Mouse (Mus musculus): Measurements from ENCODE around the gene Oprd1.
A peak's percentile ranks its signal among the peaks of the same experiment; 100 is the strongest.

Gene Oprd1

DNA sequence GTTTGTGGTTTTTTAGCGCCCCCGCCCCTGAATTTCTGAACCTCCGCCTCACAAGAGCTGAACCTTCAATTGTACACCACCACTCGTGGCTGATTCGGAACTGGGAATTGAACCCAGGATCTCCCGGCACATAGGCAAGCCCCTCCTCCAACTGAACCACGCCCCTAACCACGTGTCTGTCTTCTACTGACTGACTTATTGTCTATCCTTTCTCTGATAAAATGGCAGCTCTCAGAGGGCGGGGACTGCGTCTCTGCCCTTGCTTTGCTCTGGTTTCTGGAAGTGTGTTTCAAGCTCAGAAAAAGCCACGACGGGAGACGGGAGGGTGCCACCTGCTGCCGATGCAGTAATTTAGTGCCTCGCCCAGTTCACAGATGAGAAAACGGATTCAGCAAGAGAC, 10.4 kb downstream of the Oprd1 start:
- no peak for DNase-seq (ENCODE audit: low spot score in 2 of 2)

DNA sequence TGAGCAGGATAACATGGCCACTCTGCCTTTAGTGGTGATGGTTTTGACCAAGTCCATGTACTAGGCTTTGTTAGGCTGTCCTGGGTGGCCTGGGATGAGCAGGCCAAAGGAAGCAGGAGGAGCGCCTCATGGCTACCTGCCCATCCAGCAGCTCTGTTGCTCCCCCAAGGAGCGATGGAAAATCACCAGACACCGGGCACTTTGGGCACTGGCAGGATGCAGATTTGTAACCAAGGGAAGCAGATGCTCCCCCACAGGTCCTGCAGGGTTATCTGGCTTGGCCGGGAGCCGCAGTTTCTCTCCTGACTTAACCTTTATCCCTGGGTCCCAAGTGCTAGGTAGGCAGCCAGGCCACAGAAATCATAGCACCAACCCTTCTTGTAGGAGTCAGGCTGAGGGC, 10.9 kb downstream of the Oprd1 start:
- no peak for DNase-seq (ENCODE audit: low spot score in 2 of 2)

DNA sequence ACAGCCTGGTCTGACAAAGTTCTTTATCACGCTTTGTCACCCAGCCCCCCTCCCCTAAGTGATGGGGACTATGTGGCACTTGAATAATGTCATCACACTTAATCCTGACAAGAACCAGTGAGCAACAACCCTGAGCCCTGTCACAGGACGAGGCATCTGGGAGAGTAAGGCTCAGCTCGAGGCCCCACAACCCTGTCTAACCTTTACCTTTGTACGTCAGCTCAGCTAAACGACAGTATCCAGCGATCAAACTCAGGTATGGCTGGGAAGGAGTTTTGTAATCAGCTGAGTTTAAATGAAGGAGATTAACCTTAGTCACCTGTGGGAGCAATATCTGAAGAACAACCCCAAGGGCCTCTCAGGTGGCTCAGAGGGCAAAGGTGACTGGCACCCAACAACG, 12.0 kb downstream of the Oprd1 start:
- DNase-seq (ENCODE audit: low spot score in 2 of 2): no peak

DNA sequence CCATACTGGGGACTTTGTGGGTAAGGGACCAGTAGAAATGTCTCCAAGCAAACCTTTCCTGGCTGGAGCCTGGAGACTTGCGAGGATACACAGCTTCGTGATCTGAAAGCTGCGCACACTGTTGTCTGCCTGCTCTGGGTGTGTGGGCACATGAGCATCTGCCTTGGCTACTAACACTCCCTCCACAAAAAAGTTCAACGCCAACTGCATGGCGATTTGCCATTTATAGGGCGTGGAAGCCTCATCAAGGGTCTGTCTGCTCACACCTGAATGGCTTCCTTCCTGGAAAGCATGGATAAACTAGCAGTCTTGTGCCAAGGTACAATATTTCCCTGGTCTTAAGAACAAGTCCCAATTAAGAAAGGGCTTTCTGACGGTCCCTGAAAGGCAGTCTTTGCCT, 12.5 kb downstream of the Oprd1 start:
- no peak for DNase-seq (ENCODE audit: low spot score in 2 of 2)

DNA sequence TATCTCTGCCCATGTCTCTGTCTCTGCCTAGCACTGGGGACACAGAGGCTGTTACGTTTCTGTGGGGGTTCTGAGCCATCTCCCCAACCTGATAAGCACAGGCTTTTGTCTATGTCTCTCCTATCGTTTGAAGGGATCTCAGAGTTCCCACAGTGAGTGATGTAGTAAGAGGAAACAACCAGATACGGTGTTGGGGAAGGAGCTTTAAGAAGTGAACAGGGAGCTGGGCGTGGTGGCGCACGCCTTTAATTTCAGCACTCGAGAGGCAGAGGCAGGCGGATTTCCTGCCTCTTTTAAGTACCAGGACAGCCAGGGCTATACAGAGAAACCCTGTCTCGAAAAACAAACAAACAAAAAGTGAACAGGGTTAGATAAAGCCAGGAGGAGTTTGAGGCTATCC, 13.2 kb downstream of the Oprd1 start:
- no peak for DNase-seq (ENCODE audit: low spot score in 2 of 2)

DNA sequence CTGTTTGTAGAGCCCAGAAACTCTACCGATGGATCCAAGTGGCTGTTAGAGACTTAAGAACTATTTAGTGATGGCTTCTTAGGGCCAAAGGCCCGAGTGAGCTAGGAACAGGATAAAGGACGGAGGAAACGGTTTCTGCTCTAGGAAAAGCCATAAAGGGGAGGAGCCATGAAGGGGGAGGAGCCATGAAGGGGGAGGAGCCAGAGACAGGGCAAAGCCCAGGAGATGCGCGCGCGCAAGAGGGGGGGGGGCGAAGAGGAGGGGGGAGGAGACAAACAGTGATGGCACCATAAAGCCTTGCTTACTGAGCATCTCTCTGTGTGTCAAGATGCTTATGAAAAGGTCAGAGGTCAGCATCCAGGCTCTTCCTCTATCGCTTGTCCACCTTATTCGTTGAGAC, 13.6 kb downstream of the Oprd1 start:
- DNase-seq (ENCODE audit: low spot score in 2 of 2): no peak

DNA sequence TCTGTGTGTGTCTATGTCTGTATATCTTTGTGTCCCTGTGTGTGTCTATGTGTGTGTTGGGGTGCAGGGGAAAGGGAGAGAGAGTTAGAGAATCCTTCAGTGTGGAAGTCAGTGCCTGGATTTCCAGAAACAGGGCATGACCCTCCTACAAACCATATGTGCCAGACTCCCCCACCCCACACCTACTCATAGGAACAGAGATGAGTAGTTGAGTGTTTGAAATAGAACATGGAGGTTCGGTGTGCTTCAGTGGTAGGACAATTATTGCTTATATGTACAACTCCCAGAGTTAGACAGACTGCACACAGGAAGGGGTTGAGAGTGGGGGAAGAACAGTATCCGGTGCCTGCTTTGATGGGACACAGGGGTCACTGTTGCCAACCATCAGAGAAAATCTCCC, 14.2 kb downstream of the Oprd1 start:
- DNase-seq (ENCODE audit: low spot score in 2 of 2): no peak

DNA sequence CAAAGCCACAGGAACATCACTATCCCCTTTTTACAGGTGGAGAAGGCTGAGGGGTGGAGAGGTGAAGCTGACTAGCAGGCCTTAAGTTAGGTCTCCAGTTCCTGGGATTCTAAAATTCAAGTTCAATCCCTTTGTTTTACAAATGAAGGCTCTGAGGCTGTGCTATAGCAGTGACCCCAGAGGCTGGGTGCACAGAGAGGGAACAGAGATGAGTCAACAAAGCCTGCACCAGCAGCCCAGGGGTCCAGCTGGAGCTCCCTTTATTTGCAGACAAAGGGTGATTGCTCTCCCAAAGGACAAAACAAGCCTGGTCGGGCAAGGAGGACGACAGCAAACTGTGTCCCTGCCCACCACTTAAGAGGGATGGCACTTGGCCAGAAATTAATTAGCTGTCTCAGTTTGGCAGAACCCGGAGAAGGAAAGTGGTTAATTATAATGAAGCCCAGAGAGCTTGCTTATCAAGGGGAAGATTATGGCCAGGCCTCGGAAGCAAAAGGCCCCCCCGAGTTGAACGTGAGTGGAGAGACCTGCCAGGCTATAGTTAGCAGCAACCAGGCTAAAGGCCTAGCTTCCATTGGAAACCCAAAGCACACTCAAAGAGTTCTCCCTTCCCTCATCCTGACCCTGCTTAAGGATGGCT, 15.2 kb downstream of the Oprd1 start:
- no peak for DNase-seq (ENCODE audit: low spot score in 2 of 2)

DNA sequence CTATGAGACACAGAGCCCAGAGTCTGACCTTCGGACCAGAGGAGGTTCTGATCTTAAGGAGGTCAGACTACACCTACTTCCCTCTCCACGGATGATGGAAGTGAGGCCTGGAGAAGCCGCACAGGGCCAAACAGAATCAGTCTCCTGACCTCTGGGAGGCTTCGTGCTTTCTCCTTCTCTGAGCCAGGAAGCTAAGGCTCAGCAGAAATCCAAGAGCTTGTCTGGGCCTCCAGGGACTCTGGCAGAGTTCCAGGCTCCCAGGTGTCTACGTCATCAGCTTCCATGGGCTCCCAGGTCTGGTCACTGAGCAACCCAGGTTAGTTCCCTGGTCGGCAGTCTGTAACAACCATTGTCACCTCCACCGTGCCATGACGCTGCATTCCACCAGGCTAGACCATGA, 17.2 kb downstream of the Oprd1 start:
- no peak for DNase-seq (ENCODE audit: low spot score in 2 of 2)

DNA sequence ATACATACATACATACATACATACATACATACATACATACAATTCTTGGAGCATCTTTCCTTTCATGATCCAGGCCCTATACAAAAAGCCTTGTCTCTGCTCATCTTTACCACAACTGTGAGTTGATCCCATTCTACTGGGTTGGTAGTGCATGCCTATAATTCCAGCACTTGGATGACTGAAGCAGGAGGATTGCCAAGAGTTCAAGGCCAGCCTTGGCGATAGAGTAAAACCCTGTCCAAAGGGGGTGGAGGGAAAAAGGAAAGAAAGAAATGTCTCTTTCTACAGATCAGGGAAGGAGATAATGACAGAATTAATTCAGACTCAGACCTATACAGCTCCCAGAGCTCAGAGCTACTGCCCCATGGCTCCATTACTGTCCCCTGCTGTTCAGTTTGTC, 21.1 kb downstream of the Oprd1 start:
- DNase-seq (ENCODE audit: low spot score in 2 of 2): no peak

DNA sequence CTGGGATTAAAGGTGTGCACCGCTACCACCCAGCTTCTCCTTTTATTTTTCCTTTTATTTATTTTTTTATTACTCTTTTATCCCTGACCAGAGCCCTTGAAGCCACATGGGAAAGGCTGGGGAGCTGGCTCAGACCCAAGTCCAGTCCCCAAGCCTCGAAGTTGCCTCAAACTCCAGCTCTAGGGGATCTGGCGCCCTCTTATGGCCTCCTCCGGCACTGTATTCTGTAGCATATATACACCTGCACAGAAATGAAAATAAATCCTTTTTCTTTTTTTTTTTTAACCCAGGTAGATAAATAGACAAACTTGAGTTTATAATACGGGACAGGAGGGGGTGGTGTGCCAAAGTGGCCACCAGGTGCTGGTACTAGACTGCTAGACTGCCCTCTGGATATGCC, 22.6 kb downstream of the Oprd1 start:
- DNase-seq (ENCODE audit: low spot score in 2 of 2): peak in 1 of 2 experiments; percentile 49

DNA sequence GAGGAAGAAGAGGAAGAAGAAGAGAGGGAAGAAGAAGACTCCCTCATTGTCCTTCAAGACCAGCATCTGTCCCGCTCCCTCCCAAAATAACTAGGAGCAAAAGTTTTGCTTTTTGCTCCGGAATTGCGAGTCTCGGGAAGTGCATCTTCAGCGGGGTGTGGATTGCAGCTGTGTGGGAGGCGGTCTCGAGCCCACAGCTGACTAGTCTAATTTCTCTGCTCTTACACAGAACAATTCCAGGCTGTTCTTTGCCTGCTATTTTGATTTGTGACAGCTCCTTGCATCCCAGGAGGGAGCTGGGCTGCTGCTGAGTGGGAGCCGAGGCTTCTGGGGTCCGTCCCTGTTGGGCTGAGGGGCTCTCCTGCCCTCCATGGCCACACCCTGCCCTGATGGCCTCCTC, 24.7 kb downstream of the Oprd1 start:
- no peak for DNase-seq (ENCODE audit: low spot score in 2 of 2)

DNA sequence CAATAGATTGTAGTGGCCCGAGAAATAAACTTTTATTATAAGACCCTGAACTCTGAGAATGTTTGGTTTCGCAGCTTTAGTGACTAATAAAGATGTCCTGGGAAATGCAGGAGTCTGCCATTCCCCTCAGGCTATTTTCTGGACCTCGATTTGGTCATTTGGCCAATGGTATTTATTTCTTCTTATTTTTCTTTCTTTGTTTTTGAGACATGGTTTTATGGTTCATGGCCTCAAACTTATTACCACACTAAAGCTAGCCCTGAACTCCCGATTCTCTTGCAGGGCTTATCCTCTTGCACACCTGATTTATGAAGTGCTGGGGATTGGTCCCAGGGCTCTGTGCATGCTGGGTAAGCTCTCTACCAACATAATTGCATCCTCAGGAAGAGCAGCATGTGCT, 28.0 kb downstream of the Oprd1 start:
- no peak for DNase-seq (ENCODE audit: low spot score in 2 of 2)

DNA sequence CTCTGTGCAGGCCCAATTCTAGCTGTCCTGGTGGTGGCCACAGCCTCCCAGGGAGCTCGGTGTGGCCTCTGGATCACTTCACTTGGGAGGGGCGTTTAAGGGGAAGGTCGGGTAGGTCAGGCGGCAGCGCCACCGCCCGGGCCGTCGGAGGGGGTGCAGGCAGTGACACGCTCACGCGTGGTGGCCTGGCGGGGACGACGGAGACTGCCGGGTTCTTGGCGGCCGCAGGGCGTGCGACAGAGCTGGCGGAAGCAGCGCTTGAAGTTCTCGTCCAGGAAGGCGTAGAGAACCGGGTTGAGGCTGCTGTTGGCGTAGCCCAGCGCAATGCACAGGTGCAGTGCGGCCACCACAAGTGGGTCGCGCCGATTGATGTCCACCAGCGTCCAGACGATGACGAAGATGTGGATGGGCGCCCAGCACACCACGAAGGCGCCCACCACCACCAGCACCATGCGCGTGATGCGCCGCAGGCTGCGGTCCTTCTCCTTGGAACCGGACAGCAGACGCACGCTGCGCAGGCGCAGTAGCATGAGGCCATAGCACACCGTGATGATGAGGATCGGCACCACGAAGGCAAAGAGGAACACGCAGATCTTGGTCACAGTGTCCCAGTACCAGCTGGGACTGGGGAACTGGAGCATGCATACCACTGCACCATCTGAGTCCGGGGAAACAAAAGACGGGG, 30.7 kb downstream of the Oprd1 start:
- peak in 1 of 2 experiments; percentile 22 for DNase-seq (ENCODE audit: low spot score in 2 of 2)

DNA sequence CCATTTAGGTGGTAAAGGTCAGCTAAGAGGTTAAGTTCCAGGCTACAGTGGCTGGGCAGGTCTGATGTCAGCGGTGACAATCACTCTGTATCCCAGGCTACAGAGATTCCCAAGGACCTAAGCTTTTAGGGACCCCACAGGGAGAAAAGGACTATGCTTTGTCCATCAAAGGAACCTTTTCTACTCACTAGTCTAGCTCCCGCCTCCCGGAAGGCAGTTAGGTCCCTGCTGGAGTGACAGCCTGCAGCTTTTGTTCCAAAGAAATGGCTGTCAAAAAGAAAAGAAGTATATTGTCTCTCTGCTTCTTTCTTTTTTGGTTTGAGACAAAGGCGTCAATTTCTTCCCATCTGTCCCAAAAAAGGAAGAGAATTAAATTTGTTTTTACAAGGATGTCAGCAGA, 33.1 kb downstream of the Oprd1 start:
- DNase-seq (ENCODE audit: low spot score in 2 of 2): no peak

DNA sequence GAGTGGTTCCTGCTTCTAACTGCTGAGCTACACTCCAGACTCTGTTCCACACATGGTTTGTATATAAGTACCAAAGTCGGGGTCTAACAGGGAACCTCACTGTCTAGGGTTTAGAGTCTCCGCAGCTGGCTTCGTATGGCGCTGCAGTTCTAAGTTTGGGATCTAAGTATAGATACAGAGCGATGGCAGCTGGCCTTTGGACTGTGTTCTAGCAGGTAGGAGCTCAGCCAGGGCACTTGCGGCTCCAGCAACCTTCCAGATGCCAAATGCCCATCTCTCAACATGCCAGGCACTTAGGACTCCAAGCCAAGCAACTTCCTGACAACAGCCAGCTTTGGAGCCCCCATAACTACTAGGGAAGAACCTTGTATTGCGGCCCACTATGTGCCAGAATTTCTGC, 36.1 kb downstream of the Oprd1 start:
- no peak for DNase-seq (ENCODE audit: low spot score in 2 of 2)

DNA sequence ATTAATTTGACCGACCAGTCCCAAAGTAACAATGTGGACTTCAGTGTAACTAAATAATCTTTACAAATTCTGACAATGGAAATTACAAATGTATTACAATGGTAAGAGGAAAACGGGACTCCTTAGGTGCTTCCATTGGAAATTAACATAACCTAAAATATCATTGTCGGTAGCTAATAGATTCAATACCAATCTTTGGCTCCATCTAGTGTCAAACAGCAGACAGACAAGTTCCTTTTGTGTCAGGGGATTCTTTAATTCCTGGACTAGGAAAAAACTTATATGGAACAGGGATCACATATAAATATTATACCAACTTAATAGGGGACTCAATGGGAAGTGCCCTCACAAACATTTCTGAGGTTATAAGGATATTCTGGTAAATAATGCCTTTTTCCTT, 43.1 kb downstream of the Oprd1 start:
- DNase-seq (ENCODE audit: low spot score in 2 of 2): no peak

DNA sequence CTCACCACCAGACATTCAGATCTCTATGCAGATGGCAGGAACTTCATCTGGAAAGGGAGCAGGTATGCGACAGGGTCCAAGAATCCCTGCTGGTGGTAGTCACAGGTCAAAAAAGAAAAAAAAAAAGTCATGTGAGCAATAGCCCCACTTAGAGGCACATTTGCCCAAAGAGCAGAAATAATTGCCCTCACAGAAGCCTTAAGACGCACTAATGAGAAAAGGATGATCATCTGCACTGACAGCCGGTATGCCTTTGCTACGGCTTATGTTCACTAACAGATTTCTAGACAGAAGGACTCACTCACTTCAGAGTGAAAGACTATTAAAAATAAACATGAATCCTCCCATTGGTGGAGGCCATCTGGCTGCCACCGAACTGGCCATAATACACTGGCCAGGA, 44.7 kb downstream of the Oprd1 start:
- DNase-seq (ENCODE audit: low spot score in 2 of 2): no peak

DNA sequence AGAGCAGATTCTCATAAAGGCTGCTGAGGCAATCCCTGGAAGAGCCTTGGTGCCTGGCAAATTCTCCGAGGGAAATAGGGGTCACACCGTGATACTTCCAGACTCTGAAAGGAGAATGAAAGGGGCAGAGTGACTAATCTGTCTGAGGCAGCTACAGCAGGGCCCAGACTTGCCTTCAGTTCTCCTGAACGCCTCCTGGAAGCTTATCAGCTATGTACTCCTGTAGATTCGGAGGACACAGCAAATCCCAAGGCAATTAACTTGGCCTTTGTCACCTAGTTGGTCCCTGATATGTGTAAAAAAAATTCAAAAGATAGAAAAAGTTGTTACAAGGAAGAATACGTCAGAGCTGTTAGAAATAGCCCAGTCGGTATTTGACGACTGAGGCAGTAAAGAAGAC, 49.2 kb downstream of the Oprd1 start:
- DNase-seq (ENCODE audit: low spot score in 2 of 2): no peak

DNA sequence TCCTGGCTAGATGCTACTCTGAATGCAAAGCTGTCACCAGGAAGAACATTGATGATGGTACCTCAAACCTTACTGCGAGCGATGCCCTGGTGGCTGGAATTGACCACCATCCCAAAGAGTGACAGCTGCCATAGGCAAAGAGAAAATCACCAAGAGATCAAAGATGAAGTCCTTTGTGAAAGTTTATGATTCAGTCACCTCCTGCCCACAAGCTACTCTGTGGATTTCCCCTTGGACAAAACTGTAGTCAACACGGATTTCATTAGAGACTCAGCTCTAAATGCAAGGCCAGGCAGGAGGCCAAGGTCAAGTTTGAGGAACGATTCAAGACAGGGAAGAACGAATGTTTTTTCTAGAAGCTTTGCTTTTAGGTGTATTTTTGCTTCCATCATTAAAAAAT, 50.4 kb downstream of the Oprd1 start:
- DNase-seq (ENCODE audit: low spot score in 2 of 2): no peak

DNA sequence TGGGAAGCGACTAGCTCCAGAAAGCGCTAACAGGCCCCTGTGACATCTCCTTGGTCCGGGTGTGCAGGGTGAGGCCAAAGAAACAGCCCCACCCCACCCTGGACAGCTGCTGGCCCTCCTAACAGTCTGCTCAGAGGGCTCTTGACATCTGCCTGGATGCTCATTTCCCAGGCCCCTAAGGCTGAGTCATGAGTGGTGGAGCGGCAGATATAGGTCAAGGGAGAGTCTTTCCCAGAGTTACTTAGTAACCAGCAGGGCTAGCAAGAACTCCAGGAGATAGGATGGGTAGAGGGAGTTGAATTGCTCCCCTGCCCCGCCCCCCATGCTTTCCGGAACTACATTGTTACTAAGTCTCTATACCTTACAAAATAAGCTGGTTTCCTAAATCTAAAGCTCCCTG, 51.1 kb downstream of the Oprd1 start:
- DNase-seq (ENCODE audit: low spot score in 2 of 2): no peak

DNA sequence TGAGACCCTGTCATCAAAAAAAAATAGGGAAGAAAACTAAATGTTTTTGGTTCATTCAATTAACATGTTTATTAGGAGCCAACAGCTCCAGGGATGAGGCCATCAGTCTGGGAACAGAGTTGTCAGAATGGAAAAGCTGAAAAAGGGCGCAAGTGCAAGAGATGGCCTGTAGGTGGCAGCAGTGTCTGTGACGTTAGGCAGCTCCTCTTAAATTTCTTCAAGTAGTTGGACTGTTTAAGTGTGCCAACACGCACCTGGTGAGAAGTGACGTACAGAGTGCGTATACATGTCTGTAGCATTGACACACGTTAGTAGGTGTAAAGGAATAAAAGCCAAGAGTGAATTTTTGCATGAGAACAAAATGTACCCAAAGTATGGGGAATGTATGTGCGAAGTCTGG, 55.4 kb downstream of the Oprd1 start:
- peak in 1 of 2 experiments; percentile 70 for DNase-seq (ENCODE audit: low spot score in 2 of 2)

DNA sequence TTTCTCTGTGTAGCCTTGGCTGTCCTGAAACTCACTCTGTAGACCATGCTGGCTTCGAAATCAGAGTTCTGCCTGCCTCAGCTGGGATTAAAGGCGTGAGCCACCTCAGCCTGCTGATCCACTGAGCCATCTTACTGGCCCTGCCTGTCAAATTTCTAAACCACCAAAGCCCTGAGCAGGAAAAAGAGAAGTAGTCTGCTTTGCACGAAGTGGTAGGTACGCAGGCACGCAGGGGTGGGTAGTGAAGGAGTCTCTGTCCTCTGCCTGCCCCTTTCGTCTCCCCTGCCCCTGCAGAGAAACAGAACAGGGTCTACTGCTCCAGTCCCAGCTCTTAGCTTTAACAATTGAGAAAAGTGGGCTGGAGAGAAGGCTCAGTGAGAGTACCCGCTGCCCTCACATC, 59.2 kb downstream of the Oprd1 start:
- peak; percentile 8 to 53 for DNase-seq (ENCODE audit: low spot score in 2 of 2)

DNA sequence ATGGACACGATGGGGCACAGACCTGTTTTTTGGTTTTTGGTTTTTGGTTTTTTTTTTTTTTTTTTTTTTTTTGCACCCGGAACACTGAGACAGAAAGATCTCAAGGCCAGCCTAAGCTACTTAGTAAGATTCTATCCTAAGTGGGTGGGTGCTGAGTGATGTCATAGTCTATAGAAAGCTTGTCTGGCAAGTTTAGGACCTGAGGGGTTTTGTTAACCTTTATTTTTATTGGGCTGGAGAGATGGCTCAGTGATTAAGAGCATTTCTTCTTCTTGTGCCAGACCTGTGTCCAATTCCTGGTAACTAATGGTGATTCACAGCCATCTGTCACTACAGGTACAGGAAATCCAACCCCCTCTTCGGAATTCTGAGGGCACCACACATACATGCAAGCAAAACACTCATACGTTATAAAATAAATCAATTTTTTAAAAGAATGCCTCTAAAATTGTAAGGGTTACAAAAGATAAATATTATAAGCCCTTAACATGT, 63.7 kb downstream of the Oprd1 start:
- no peak for DNase-seq (ENCODE audit: low spot score in 2 of 2)
